Mouse (Mus musculus): ENCODE results near the gene Ctdnep1. TPM values are rescaled to one million over a fixed set of nuclear protein-coding genes. Genes with fewer than 3 reads are reported as not detected.
"Not testable (repeated sequence)": the region's sequence is repeated elsewhere in the genome, so short reads cannot be mapped to it uniquely, and the experiment has no call there.

Gene Ctdnep1
- total RNA-seq, 2 experiments from 2014 or later, result 111 to 121 TPM

- DNase-seq (ENCODE audit: low spot score in 2 of 2), result no peak
These were observed 24.6 kb downstream of the Ctdnep1 start for GRCm38 (mm10) chr11:70005521-70005920.

- DNase-seq (ENCODE audit: low spot score in 2 of 2), result peak in 1 of 2 experiments; percentile 1
These were observed 29.1 kb downstream of the Ctdnep1 start for GRCm38 (mm10) chr11:70010033-70010432.

- peak in 1 of 2 experiments; percentile 3 for DNase-seq (ENCODE audit: low spot score in 2 of 2)
These were observed 29.6 kb downstream of the Ctdnep1 start for GRCm38 (mm10) chr11:70010548-70010947.

- peak in 1 of 2 experiments; percentile 1 for DNase-seq (ENCODE audit: low spot score in 2 of 2)
These were observed 30.0 kb downstream of the Ctdnep1 start for GRCm38 (mm10) chr11:70010961-70011360.

- no peak for DNase-seq (ENCODE audit: low spot score in 2 of 2)
These were observed 32.0 kb downstream of the Ctdnep1 start for GRCm38 (mm10) chr11:70012931-70013330.

- DNase-seq (ENCODE audit: low spot score in 2 of 2), result no peak
These were observed 32.5 kb downstream of the Ctdnep1 start for GRCm38 (mm10) chr11:70013408-70013807.

GRCm38 (mm10) chr11:70014051-70014450 lies 33.1 kb downstream of the Ctdnep1 start:
- no peak for DNase-seq (ENCODE audit: low spot score in 2 of 2)

- peak; percentile 83 to 90 for DNase-seq (ENCODE audit: low spot score in 2 of 2)
These were observed 34.1 kb downstream of the Ctdnep1 start, which contains the start of gene Acadvl for GRCm38 (mm10) chr11:70014880-70015558. Gene Acadvl (minus strand): TSS chr11:70015411.

- DNase-seq (ENCODE audit: low spot score in 2 of 2), result no peak
These were observed 34.7 kb downstream of the Ctdnep1 start for GRCm38 (mm10) chr11:70015677-70016076.

- DNase-seq (ENCODE audit: low spot score in 2 of 2), result not testable (repeated sequence)
These were observed 35.2 kb downstream of the Ctdnep1 start for GRCm38 (mm10) chr11:70016177-70016576.

- no peak for DNase-seq (ENCODE audit: low spot score in 2 of 2)
These were observed 35.7 kb downstream of the Ctdnep1 start, which contains the start of gene Dlg4 for GRCm38 (mm10) chr11:70016669-70017068. Gene Dlg4 (plus strand): TSS chr11:70016942.

GRCm38 (mm10) chr11:70017199-70017767 lies 36.3 kb downstream of the Ctdnep1 start:
- no peak for DNase-seq (ENCODE audit: low spot score in 2 of 2)

- DNase-seq (ENCODE audit: low spot score in 2 of 2), result peak; percentile 71 to 73
These were observed 37.4 kb downstream of the Ctdnep1 start for GRCm38 (mm10) chr11:70018131-70018990.

GRCm38 (mm10) chr11:70019495-70020021 lies 38.6 kb downstream of the Ctdnep1 start:
- DNase-seq (ENCODE audit: low spot score in 2 of 2), result no peak

GRCm38 (mm10) chr11:70020022-70020631 lies 39.2 kb downstream of the Ctdnep1 start:
- peak in 1 of 2 experiments; percentile 44 for DNase-seq (ENCODE audit: low spot score in 2 of 2)

GRCm38 (mm10) chr11:70020731-70021263 lies 39.8 kb downstream of the Ctdnep1 start:
- peak; percentile 69 to 74 for DNase-seq (ENCODE audit: low spot score in 2 of 2)

- DNase-seq (ENCODE audit: low spot score in 2 of 2), result peak; percentile 94 to 95
These were observed 40.5 kb downstream of the Ctdnep1 start for GRCm38 (mm10) chr11:70021264-70022132.

- DNase-seq (ENCODE audit: low spot score in 2 of 2), result peak in 1 of 2 experiments; percentile 58
These were observed 42.7 kb downstream of the Ctdnep1 start for GRCm38 (mm10) chr11:70023481-70024150.

GRCm38 (mm10) chr11:70024151-70024514 lies 43.2 kb downstream of the Ctdnep1 start:
- DNase-seq (ENCODE audit: low spot score in 2 of 2), result no peak
